Mouse (Mus musculus) gastrocnemius, postnatal 36 days (tissue): ENCODE measurements around the gene Slc9a2. TPM values are rescaled to one million over a fixed set of nuclear protein-coding genes. Genes with fewer than 3 reads are reported as not detected.

Source experiments
- total RNA-seq, 2 experiments: library from RNA; stranded (reverse); gene quantifications; 2 replicates each; pipeline ENCODE4 v1.2.3; 2021

The Slc9a2 gene
- total RNA-seq, 2 experiments from 2014 or later = 18.5 to 21.0 TPM

Other genes with a start within 250 kb of the Slc9a2 start
- not detected for gene Il18r1, start 215.0 kb upstream of the Slc9a2 start, total RNA-seq
- not detected for gene Il18rap, start 165.2 kb upstream of the Slc9a2 start, total RNA-seq
- under 1 TPM; 0.32 to 0.33 TPM for gene Slc9a4, start 100.5 kb upstream of the Slc9a2 start, total RNA-seq
- gene Mfsd9, start 110.1 kb downstream of the Slc9a2 start, total RNA-seq = under 1 TPM; 0.15 to 0.41 TPM
- 100 to 1,000 TPM; 192 to 209 TPM for gene Tmem182, start 125.0 kb downstream of the Slc9a2 start, total RNA-seq